Mouse (Mus musculus): ENCODE measurements around the gene Rin3.

DNA sequence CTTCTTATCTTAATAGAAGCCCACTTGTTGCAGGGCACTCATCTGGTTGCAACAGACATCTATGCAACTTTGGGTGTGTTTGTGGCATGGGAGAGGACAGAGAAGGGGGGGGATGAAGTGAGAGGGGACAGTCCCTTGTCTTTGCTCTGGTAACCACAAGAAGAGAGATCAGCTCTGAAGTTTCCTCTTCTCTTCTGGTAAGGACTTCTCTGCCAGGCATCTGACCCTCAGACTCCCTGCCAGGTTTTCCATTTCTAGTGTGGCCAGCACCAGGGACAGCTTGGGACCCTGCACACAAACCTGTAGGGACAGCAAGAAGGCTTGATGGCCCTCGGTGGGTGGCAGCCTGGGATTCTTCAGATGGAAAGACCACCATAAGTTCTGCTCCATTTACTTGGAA lies 68.1 kb downstream of the Rin3 start:
- TF ChIP-seq POLR2A (IDR thresholded peaks at IDR 0.05; ENCODE audit: extremely low read depth, insufficient read depth, low read length) = no peak
- no peak for TF ChIP-seq CTCF (IDR thresholded peaks at IDR 0.05; ENCODE audit: extremely low read depth, insufficient read depth, low read length)

All from cortical plate, adult 2 months (tissue).